Mouse (Mus musculus): Measurements from ENCODE around the gene Cdk17. TPM values are rescaled to one million over a fixed set of nuclear protein-coding genes. Genes with fewer than 3 reads are reported as not detected.
A peak's percentile ranks its signal among the peaks of the same experiment; 100 is the strongest.
"Not testable (repeated sequence)": the region's sequence is repeated elsewhere in the genome, so short reads cannot be mapped to it uniquely, and the experiment has no call there.

The Cdk17 gene
- total RNA-seq, 2 experiments from 2014 or later: 28.0 to 28.3 TPM

DNA sequence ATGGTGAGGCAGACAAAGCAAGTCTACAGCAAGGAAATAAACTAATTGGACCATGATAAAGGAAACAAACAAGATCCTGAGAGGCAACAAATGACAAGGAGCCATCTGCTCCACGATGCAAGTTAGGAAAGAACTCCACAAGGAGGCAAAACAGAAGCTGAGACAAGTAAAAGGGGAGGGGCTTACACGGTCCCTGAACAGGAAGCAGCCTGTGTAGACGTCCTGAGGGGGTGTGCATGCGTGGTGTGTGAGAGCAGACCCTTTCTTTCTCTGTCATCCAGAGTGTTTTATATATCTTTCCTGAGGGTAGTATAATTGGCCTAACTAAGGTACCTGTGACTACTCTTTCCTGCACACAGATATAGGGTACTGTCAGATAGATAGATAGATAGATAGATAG is 19.9 kb upstream of the Cdk17 start:
- intact Hi-C loops (cut with DNase I): no loop called here
- DNase-seq: no peak

DNA sequence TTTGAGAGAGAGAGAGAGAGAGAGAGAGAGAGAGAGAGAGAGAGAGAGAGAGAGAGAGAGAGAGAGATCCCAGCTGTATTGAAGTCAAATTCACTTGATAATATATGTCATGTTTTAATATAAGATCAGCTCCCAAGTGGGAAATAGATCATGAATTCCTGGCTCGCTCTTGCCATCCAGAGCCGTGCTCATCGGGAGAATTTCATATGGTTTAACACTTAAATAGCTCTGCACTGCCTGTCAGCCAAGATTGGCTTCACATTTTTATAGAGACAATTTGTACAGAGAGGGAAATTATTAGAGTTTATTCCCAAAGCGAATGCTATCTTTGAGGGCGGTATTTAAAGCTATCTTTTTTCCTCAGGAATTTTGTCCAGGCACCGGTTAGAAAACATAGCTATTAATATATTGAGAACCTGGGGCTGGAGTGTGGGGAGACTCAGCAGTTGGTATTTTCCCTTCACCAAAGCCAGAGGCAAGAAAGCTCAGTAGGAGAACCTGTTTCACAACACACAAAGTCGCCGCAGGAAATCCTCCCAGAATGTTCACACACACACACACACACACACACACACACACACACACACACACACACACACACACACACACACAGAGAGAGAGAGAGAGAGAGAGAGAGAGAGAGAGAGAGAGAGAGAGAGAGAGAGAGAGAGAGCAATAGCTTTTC is 17.9 kb upstream of the Cdk17 start:
- DNase-seq: no peak
- intact Hi-C loops (cut with DNase I): no loop called here

- intact Hi-C loops (cut with DNase I): no loop called here
- no peak for DNase-seq
These were observed 17.2 kb upstream of the Cdk17 start for GRCm38 (mm10) chr10:93143285-93143985.

DNA sequence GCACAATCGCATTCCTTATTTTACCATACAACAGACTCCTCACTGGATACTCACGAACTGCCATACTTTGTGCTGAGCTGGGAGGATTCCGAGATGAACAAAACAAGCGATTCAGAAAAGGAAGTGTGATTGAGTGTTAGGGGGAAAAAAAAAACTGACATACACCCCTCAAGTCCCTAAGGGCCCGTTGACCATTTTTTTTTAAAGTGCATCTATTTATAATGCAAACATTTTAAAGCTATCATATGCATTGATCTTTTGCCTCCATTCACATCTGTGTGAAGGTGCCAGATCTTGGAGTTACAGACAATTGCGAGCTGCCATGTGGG is 16.7 kb upstream of the Cdk17 start:
- intact Hi-C loops (cut with DNase I): no loop called here
- no peak for DNase-seq

DNA sequence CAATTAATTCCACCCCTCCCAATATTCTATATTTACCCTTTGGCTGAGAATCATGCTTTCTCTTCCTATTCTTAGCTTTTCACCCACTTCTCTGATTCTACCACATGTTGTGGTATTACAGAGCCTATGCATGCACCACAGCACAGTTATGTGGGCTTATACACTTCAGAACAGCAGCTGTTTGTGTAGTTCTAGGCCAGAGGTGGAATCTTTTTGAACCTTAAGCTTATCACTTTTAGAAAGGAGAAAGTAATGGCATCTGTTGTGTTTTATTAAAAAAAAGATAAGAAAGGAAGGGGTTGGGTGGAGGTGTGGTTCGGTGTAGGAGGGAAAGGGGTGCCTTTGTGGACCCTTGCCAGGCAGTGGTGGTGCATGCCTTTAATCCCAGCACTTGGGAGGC is 16.1 kb upstream of the Cdk17 start:
- no peak for DNase-seq
- intact Hi-C loops (cut with DNase I): no loop called here

DNA sequence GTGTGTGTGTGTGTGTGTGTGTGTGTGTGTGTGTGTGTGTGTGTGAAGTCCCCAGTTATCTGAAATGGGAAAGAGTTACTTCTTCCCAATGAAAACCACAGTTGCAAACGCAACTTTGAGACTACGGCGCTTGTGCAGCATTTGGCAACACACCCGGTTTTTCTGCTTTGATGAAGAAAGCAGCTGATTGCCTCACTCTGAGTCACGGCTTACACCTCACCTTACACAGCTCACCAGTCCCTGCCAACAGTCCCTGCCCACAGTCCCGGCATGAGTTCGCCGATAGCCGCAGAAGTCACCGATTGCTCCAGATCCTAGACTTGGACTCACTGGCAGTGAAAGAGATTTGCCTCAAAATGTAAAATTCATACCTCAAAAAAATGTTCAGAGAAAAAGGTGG is 15.6 kb upstream of the Cdk17 start:
- DNase-seq: peak in 1 of 2 experiments; percentile 38
- intact Hi-C loops (cut with DNase I): no loop called here

DNA sequence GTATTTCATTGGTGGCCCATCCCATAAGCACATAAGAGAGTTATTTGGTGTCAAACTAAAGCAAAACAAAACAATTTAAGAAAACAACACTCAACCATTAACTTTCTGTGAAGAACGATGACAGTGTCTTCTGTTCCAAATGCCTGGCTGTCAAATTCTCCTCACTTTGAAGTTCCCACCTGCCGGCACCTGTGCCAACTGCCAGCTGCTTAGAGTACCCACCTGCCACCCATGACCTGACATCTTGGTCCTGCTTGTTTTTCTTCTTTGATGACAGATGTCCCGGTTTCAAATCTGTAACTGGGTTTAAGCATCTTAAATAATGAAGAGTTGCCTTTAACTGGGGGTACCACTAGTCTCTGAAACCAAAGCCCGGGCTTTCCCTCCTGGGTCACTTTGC is 14.1 kb upstream of the Cdk17 start:
- DNase-seq: no peak
- intact Hi-C loops (cut with DNase I): no loop called here

DNA sequence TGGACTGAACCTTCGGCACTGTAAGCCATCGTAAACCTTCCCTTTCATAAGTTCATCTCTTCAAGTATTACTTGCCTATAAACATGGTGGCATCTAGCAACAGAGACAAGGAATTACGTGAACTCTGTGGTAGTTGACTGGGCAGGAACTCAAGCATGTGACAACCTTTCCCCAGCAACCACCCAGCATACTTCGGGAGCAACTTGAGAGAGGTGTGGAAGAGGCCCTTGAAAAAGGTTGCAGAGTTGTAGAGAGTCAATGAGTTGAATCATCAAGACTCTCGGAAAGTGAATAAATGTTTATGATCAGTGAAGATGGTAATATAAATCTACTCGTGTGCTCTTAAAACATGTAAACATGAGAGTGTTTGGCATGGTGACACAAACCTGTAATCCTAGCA is 13.0 kb upstream of the Cdk17 start:
- DNase-seq: no peak
- intact Hi-C loops (cut with DNase I): no loop called here

GRCm38 (mm10) chr10:93149597-93149996 is 11.1 kb upstream of the Cdk17 start:
- intact Hi-C loops (cut with DNase I): no loop called here
- DNase-seq: no peak

DNA sequence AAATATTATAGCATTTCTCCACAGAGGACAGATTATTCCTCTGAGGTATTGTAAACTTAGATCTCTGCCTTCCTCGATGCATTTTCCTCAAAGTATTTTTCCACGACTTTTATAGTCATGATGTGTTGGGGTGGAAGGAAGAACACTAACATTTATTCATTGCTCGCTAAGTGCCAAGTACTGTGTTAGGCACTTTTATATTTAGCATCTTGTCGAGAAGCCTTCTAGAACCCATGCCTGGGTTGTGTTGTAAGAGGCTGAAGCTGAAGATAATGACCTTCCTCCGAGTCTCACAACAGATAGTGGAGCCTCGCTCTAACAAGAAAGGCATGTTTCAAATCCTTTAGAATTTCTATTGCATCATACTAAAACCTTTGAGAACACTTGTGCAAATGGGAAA is 8.9 kb upstream of the Cdk17 start:
- intact Hi-C loops (cut with DNase I): loop anchor here (10.0 kb wide), 1 partner anchor 77 kb away; no protein-coding TSS in a partner anchor
- no peak for DNase-seq

GRCm38 (mm10) chr10:93152698-93153097 is 8.0 kb upstream of the Cdk17 start:
- DNase-seq: no peak
- intact Hi-C loops (cut with DNase I): loop anchor here (10.0 kb wide), 1 partner anchor 78 kb away; no protein-coding TSS in a partner anchor

GRCm38 (mm10) chr10:93153404-93153803 is 7.3 kb upstream of the Cdk17 start:
- not testable (repeated sequence) for DNase-seq
- intact Hi-C loops (cut with DNase I): loop anchor here (10.0 kb wide), 1 partner anchor 79 kb away; no protein-coding TSS in a partner anchor

GRCm38 (mm10) chr10:93159651-93160496 is 801 bp upstream of the Cdk17 start:
- DNase-seq: no peak
- intact Hi-C loops (cut with DNase I): loop anchor here (2.0 to 10.0 kb wide), 6 partner anchors 82 to 312 kb away; partner anchors contain the start of gene Lta4h

DNA sequence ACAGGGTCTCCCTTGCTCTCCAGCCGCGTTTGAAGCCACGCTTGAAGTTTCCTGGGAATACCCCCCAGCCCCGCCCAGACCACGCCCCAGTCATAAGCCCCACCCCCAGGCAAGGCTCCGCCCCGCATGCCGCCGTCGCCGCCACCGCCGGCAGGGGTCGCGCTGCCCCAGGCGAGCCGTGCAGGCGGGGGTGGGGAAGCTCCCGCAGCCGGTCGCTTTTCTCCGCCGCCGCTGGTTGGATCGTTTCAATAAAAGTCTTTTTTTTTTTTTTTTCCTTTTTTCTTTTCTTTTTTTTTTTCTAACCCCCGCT is 223 bp upstream of the Cdk17 start:
- intact Hi-C loops (cut with DNase I): loop anchor here (2.0 to 10.0 kb wide), 4 partner anchors 82 to 294 kb away; partner anchors contain the start of gene Lta4h
- DNase-seq: peak; percentile 92 to 95

GRCm38 (mm10) chr10:93161511-93162275 is 1.0 kb downstream of the Cdk17 start:
- DNase-seq: peak; percentile 73 to 76
- intact Hi-C loops (cut with DNase I): loop anchor here (2.0 to 10.0 kb wide), 4 partner anchors 81 to 293 kb away; partner anchors contain the start of gene Lta4h

DNA sequence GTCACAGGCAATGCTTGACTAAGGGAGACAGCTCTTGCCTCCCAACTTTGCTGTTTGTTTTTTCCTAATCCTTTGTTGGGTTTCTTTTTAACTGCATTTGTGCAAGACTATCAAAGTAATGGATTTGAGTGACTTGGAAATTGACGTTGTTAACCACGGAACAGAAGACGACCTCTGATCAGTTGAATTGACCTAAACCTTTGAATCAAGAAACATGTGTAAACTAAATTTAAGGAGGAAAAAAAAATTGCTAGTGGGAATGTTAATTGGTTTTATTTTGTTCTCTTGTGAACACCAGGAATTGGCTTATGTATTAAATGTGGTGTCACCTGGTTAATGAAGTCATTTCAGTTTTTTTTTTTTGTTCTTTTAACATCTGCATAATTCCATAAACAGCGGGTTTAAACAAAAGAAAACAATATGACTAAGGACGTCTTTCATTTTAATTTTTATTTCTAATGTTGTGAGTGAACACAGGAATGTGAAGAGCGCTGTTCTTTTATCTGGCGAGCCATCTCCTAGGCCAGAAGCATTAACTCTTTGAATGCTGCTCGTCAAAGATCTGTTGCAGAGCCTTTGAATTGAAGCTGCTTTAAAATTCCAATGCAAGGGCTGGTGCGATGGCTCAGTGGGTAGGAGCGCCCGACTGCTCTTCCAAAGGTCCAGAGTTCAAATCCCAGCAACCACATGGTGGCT is 1.7 kb downstream of the Cdk17 start:
- DNase-seq: no peak
- intact Hi-C loops (cut with DNase I): loop anchor here (5.0 to 10.0 kb wide), 2 partner anchors 80 to 292 kb away; partner anchors contain the start of gene Lta4h

- intact Hi-C loops (cut with DNase I): loop anchor here (5.0 to 10.0 kb wide), 2 partner anchors 79 to 292 kb away; partner anchors contain the start of gene Lta4h
These were observed 2.4 kb downstream of the Cdk17 start for GRCm38 (mm10) chr10:93162972-93163660.

DNA sequence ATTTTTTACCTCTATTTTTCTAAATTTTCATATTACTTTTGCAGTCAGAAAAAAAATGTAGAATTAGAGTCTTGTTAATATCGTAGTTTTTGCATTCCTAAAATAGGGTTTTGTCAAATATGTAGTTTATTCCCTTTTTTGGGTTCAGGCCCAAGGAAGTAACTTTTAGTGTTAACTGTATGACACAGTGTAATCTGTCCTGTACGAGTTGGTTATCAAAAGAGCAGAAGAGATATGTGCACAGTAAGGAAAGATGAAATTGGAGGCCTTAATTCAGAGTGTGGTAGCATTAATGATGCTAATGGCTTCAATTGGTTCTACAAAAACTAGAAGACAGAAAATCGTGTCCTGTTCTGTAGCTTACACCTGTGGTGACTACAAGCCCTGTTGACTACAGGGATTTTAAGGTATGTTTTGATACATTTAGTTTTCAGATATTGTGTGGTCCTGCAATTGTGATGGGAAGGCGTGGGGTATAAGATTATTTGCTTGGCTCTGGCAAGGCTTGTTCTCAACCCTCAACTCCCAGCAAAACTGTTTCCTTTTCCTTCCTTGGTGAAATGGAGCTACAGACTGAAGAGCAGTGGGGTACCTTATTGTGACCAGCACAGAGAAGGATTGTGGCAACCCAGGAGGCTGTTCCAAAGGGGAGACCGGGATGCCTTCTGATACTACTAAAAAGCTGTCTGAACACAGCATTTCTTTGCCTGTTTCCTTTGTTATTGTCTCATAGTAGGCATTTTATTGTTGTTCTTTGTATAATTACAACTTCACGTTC is 3.2 kb downstream of the Cdk17 start:
- intact Hi-C loops (cut with DNase I): loop anchor here (5.0 to 10.0 kb wide), 2 partner anchors 78 to 291 kb away; partner anchors contain the start of gene Lta4h
- DNase-seq: no peak

More at GRCm38 (mm10) chr10:93162972-93163660, 2.4 kb downstream of the Cdk17 start:
- no peak for DNase-seq
